In the genomic region with DNA sequence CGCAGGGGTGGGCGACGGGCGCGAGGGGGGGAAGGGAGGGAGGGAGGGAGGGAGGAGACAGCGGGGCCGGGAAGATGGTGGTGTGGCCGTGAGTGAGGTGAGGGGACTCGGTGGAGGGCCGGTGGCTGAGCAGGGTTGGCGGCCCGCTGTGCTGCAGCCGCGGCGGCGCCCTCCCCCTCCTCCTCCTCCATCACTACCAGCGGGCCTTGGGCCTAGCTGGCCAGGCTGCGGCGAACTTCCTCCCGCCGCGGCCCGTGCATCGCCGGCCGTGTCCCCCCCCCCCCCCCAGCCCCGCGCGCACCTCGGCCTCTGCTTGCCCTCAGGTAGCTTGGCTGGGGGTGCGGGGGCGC, we compare ENCODE assay signal across 8 mouse cellular contexts. TPM values are rescaled to one million over a fixed set of nuclear protein-coding genes. Genes with fewer than 3 reads are reported as not detected.
A peak's percentile ranks its signal among the peaks of the same experiment; 100 is the strongest.
DNase-seq lines count a peak whose midpoint lies in the region; ATAC-seq and TF ChIP-seq lines count a peak whose summit lies in the region.

No protein-coding gene starts in this region.

- H3K36me3 ChIP-seq in hindbrain, embryonic 14.5 days (replicated peaks; ENCODE audit: control insufficient read depth, insufficient read depth) = peaks cover 29% of the 10 kb centered on the region
- peaks cover 32% of the 10 kb centered on the region for H3K36me3 ChIP-seq in liver, embryonic 13.5 days

- peak overlapping the region; percentile 62 for H3K4me3 ChIP-seq in embryonic fibroblast, embryonic 13.5 days (ENCODE audit: insufficient read depth, low read length)
- peak overlapping the region; percentile 83 for H3K4me3 ChIP-seq in hindbrain, embryonic 14.5 days (replicated peaks; ENCODE audit: low read length)
- H3K4me3 ChIP-seq in liver, embryonic 13.5 days (replicated peaks) = peak overlapping the region; percentile 91

- peaks cover 8% of the 10 kb centered on the region; the same call in 1 of the 2 replicates for H3K4me1 ChIP-seq in embryonic fibroblast, embryonic 13.5 days (ENCODE audit: control insufficient read depth, insufficient read depth, low read length)
- H3K4me1 ChIP-seq in hindbrain, embryonic 14.5 days (replicated peaks; ENCODE audit: control insufficient read depth, insufficient read depth, low read length) = peaks cover 49% of the 10 kb centered on the region
- peaks cover 72% of the 10 kb centered on the region for H3K4me1 ChIP-seq in liver, embryonic 13.5 days (replicated peaks)

- H3K9ac ChIP-seq in hindbrain, embryonic 14.5 days = peak overlapping the region; percentile 87
- H3K9ac ChIP-seq in liver, embryonic 13.5 days = peak overlapping the region; percentile 97

- no peaks in the 10 kb centered on the region for H3K9me3 ChIP-seq in hindbrain, embryonic 14.5 days (ENCODE audit: control insufficient read depth, low read length)
- H3K9me3 ChIP-seq in liver, embryonic 13.5 days (replicated peaks) = no peaks in the 10 kb centered on the region

- peak overlapping the region; percentile 89 for H3K4me2 ChIP-seq in hindbrain, embryonic 14.5 days (replicated peaks)
- peak overlapping the region; percentile 99 for H3K4me2 ChIP-seq in liver, embryonic 13.5 days

- WGBS in hindbrain, embryonic 14.5 days = no CpG with 5 or more reads among the region's 32 CpGs
- 2% methylated on average over 16 of the region's 32 CpGs for WGBS in liver, embryonic 13.5 days (ENCODE audit: insufficient replicate concordance)

- no peak for DNase-seq in cerebellum, postnatal 36 days
- peak; percentile 84 for DNase-seq in CD4-positive helper T cell, adult 2 months (ENCODE audit: low read depth, low spot score)
- peak; percentile 44 for DNase-seq in hindbrain, embryonic 14.5 days (ENCODE audit: low spot score)
- peak; percentile 41 for DNase-seq in liver, embryonic 13.5 days
- peak; percentile 45 to 55 for DNase-seq in natural killer cell, adult 2 months (ENCODE audit: low spot score in 2 of 2)
- no peak for DNase-seq in thymus, postnatal 25 days

- no peaks in the 10 kb centered on the region for H3K27me3 ChIP-seq in hindbrain, embryonic 14.5 days (ENCODE audit: control insufficient read depth, insufficient read depth, low read length)
- no peaks in the 10 kb centered on the region for H3K27me3 ChIP-seq in liver, embryonic 13.5 days

- TF ChIP-seq POLR2A in embryonic fibroblast, embryonic 13.5 days (IDR thresholded peaks at IDR 0.05; ENCODE audit: low read depth, low read length) = no peak; the same call in 1 of the 2 replicates

- peak; percentile 43; the same call in 1 of the 2 replicates for ATAC-seq in cerebellum, adult (ENCODE audit: insufficient number of reproducible peaks, low FRiP score, low TSS enrichment)
- peak; percentile 71 for ATAC-seq in hindbrain, embryonic 14.5 days (ENCODE audit: low FRiP score)
- ATAC-seq in liver, embryonic 13.5 days (ENCODE audit: low read depth) = peak; percentile 46

- H3K27ac ChIP-seq in embryonic fibroblast, embryonic 13.5 days (ENCODE audit: insufficient read depth, low read length) = peak overlapping the region; percentile 66
- H3K27ac ChIP-seq in hindbrain, embryonic 14.5 days = peak overlapping the region; percentile 98
- H3K27ac ChIP-seq in liver, embryonic 13.5 days = peak overlapping the region; percentile 95

- no peak for TF ChIP-seq CTCF in embryonic fibroblast, embryonic 13.5 days (IDR thresholded peaks at IDR 0.05; ENCODE audit: borderline replicate concordance, insufficient read depth, low read length)

RNA-seq across cellular contexts. Expression of gene Nsd1, which starts 2.4 kb away (rescaled TPM):
- polyA plus RNA-seq in embryonic fibroblast, embryonic 13.5 days (2011; ENCODE audit: insufficient read length, low read depth, missing spikeins) = 73.9 and 86.2 TPM in 2 replicates
- 53.9 and 70.7 TPM in 2 replicates for polyA plus RNA-seq in hindbrain, embryonic 14.5 days (2014; fragmentation: Nextera tagmentation; extraction: Ambion mirVana)
- polyA plus RNA-seq in liver, embryonic 13.5 days (2015; fragmentation: Nextera tagmentation; extraction: Ambion mirVana) = 15.5 and 19.8 TPM in 2 replicates

RNA-seq across cellular contexts. Expression of gene Fgfr4, which starts 59.5 kb away (rescaled TPM):
- not detected in 2 replicates for polyA plus RNA-seq in embryonic fibroblast, embryonic 13.5 days (2011; ENCODE audit: insufficient read length, low read depth, missing spikeins)
- 0.92 and 1.7 TPM in 2 replicates for polyA plus RNA-seq in hindbrain, embryonic 14.5 days (2014; fragmentation: Nextera tagmentation; extraction: Ambion mirVana)
- polyA plus RNA-seq in liver, embryonic 13.5 days (2015; fragmentation: Nextera tagmentation; extraction: Ambion mirVana) = 4.2 and 5.4 TPM in 2 replicates

Comparison
In these comparisons a context has a peak if more than half of its experiments do, and no peak if none do; other contexts are left out.
1. DNase-seq: peak in CD4-positive helper T cell, adult 2 months (single experiment), hindbrain, embryonic 14.5 days (single experiment), liver, embryonic 13.5 days (single experiment) and natural killer cell, adult 2 months (2 of 2); none in cerebellum, postnatal 36 days (0 of 2) and thymus, postnatal 25 days (single experiment).
2. Peak in every context shown above with its lines, with median percentiles within 50 percentile points of each other: ATAC-seq, H3K27ac ChIP-seq and H3K4me3 ChIP-seq.